Mouse (Mus musculus) cerebellum, adult 8-10 months (tissue): Measurements from ENCODE around the gene Cnmd.

ENCODE experiments used
- DNase-seq: peaks from one replicate; pipeline ENCODE4 v3.0.0; 2022

Cnmd gene

GRCm38 (mm10) chr14:79642063-79642462 lies 19.9 kb downstream of the Cnmd start:
- DNase-seq, result no peak

GRCm38 (mm10) chr14:79636814-79637213 lies 25.2 kb downstream of the Cnmd start:
- no peak for DNase-seq

GRCm38 (mm10) chr14:79633196-79633595 lies 28.8 kb downstream of the Cnmd start:
- DNase-seq, result no peak

- no peak for DNase-seq
These were observed 29.6 kb downstream of the Cnmd start for GRCm38 (mm10) chr14:79632330-79632729.

GRCm38 (mm10) chr14:79621143-79621542 lies 40.8 kb downstream of the Cnmd start:
- no peak for DNase-seq

- DNase-seq, result no peak
These were observed 42.2 kb downstream of the Cnmd start for GRCm38 (mm10) chr14:79619802-79620201.

GRCm38 (mm10) chr14:79617121-79617828 lies 44.7 kb downstream of the Cnmd start:
- no peak for DNase-seq

- no peak for DNase-seq
These were observed 53.7 kb downstream of the Cnmd start for GRCm38 (mm10) chr14:79608286-79608685.

- no peak for DNase-seq
These were observed 54.6 kb downstream of the Cnmd start for GRCm38 (mm10) chr14:79607352-79607751.

GRCm38 (mm10) chr14:79606867-79607266 lies 55.1 kb downstream of the Cnmd start:
- DNase-seq, result no peak

- no peak for DNase-seq
These were observed 55.6 kb downstream of the Cnmd start for GRCm38 (mm10) chr14:79606392-79606791.

GRCm38 (mm10) chr14:79605881-79606280 lies 56.1 kb downstream of the Cnmd start:
- no peak for DNase-seq

- DNase-seq, result no peak
These were observed 65.4 kb downstream of the Cnmd start for GRCm38 (mm10) chr14:79596602-79597001.

- DNase-seq, result no peak
These were observed 67.9 kb downstream of the Cnmd start for GRCm38 (mm10) chr14:79594069-79594468.

- DNase-seq, result no peak
These were observed 70.4 kb downstream of the Cnmd start for GRCm38 (mm10) chr14:79591611-79592010.

- no peak for DNase-seq
These were observed 71.1 kb downstream of the Cnmd start for GRCm38 (mm10) chr14:79590916-79591315.

- no peak for DNase-seq
These were observed 72.6 kb downstream of the Cnmd start for GRCm38 (mm10) chr14:79589401-79589800.

GRCm38 (mm10) chr14:79588534-79588951 lies 73.4 kb downstream of the Cnmd start:
- DNase-seq, result peak; percentile 24

GRCm38 (mm10) chr14:79587852-79588229 lies 74.1 kb downstream of the Cnmd start:
- DNase-seq, result no peak
